Mouse (Mus musculus) hindbrain, embryonic 10.5 days (tissue): ENCODE results near the gene Rap1gap. TPM values are rescaled to one million over a fixed set of nuclear protein-coding genes. Genes with fewer than 3 reads are reported as not detected.
A peak's percentile ranks its signal among the peaks of the same experiment; 100 is the strongest.

Experiments used
- DNase-seq: peaks from one replicate; pipeline ENCODE4 v3.0.0-alpha.2; 2017; ENCODE audit warnings: low spot score
- H3K27ac ChIP-seq: fragments of 300-500 bp; sonication (generic); 2 replicates; pipeline ENCODE4 v1.5.1; 2016; ENCODE audit warnings: mild to moderate bottlenecking, moderate library complexity
- H3K27me3 ChIP-seq: fragments of 300-500 bp; sonication (generic); 2 replicates; pipeline ENCODE4 v1.6.1; 2016; ENCODE audit warnings: mild to moderate bottlenecking; ENCODE audit not compliant: poor library complexity, insufficient read depth, severe bottlenecking
- H3K36me3 ChIP-seq: fragments of 300-500 bp; sonication (generic); 2 replicates; pipeline ENCODE4 v1.6.1; 2016; ENCODE audit warnings: mild to moderate bottlenecking, moderate library complexity
- H3K4me1 ChIP-seq: fragments of 300-500 bp; sonication (generic); replicated peaks from 2 replicates; pipeline ENCODE4 v1.6.1; 2016; ENCODE audit warnings: mild to moderate bottlenecking
- H3K4me3 ChIP-seq: fragments of 300-500 bp; sonication (generic); 2 replicates; pipeline ENCODE4 v1.5.1; 2016; ENCODE audit warnings: mild to moderate bottlenecking, moderate library complexity
- H3K9me3 ChIP-seq: fragments of 300-500 bp; sonication (generic); 2 replicates; pipeline ENCODE4 v1.6.1; 2016; ENCODE audit warnings: mild to moderate bottlenecking, moderate library complexity
- WGBS: fragments of 180-500 bp; shearing (Covaris S2); methylation state at CpG from one replicate; pipeline ENCODE4 v1.1.7; 2016; 5-methylcytosine and 5-hydroxymethylcytosine counted together
- polyA plus RNA-seq: library from polyadenylated mRNA; unstranded; fragments of >200 nt; fragmentation: Nextera tagmentation; extraction: Ambion mirVana; gene quantifications from 2 replicates; pipeline ENCODE4 v1.2.1, GENCODE M21; 2016

The Rap1gap gene
- polyA plus RNA-seq, 1 experiment from 2014 or later, result 13.4 TPM

GRCm38 (mm10) chr4:137699264-137700211 is 35.0 kb downstream of the Rap1gap start:
- DNase-seq, result no peak
- peaks cover 49% of the 10 kb centered on the region for H3K4me1 ChIP-seq
- H3K9me3 ChIP-seq, result no peaks in the 10 kb centered on the region
- H3K36me3 ChIP-seq, result no peaks in the 10 kb centered on the region
- H3K4me3 ChIP-seq, result no peak overlapping the region
- 68% methylated on average over 21 of the region's 21 CpGs for WGBS
- H3K27me3 ChIP-seq, result peaks cover 9% of the 10 kb centered on the region; the same call in 1 of the 2 replicates
- 0 out of 2 replicates have a peak overlapping the region, but pooled peaks have one; percentile 19 for H3K27ac ChIP-seq

- Histone ChIP-seq H3K4me3 (no peak overlapping the region), H3K9me3 (no peaks in the 10 kb centered on the region), H3K27me3 (peaks cover 16% of the 10 kb centered on the region), H3K27ac (peak overlapping the region; percentile 29; the same call in 1 of the 2 replicates), H3K36me3 (no peaks in the 10 kb centered on the region), H3K4me1 (peaks cover 57% of the 10 kb centered on the region)
- 80% methylated on average over 6 of the region's 6 CpGs for WGBS
- no peak for DNase-seq
Observed at GRCm38 (mm10) chr4:137700960-137701359, 36.4 kb downstream of the Rap1gap start.

DNA sequence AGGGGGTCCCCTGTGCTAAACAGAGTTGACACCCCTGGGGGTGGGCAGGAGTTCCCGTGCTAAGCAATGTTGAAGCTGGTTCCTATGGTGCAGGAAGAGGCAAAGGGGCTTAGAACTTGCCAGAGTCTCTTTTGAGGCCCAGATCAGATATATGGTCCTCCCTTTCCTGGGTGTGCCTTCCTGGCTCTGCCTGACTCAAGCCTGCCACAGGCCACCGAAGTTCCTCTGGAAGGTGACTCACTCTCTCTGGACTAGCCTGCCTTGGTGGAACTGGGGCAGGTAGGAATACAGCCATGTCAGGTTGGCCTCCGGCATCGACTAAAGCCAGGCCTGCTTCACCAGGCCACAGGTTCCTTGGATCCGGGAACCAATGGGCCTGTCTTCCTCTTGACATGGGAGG is 38.6 kb downstream of the Rap1gap start:
- Histone ChIP-seq H3K36me3 (no peaks in the 10 kb centered on the region), H3K27ac (no peak overlapping the region; the same call in 1 of the 2 replicates), H3K9me3 (no peaks in the 10 kb centered on the region), H3K27me3 (peaks cover 26% of the 10 kb centered on the region), H3K4me1 (peaks cover 68% of the 10 kb centered on the region), H3K4me3 (no peak overlapping the region)
- no peak for DNase-seq
- 90% methylated on average over 5 of the region's 5 CpGs for WGBS

GRCm38 (mm10) chr4:137704561-137704960 is 40.0 kb downstream of the Rap1gap start:
- Histone ChIP-seq H3K4me1 (peaks cover 54% of the 10 kb centered on the region), H3K27ac (peak overlapping the region; percentile 53; the same call in 1 of the 2 replicates), H3K4me3 (no peak overlapping the region), H3K9me3 (no peaks in the 10 kb centered on the region), H3K27me3 (peaks cover 33% of the 10 kb centered on the region), H3K36me3 (no peaks in the 10 kb centered on the region)
- 65% methylated on average over 2 of the region's 2 CpGs for WGBS
- peak; percentile 33 for DNase-seq

GRCm38 (mm10) chr4:137705379-137705778 is 40.9 kb downstream of the Rap1gap start:
- peak overlapping the region; percentile 53 for H3K27ac ChIP-seq
- no peak overlapping the region for H3K4me3 ChIP-seq
- DNase-seq, result no peak
- H3K27me3 ChIP-seq, result peaks cover 39% of the 10 kb centered on the region
- H3K36me3 ChIP-seq, result no peaks in the 10 kb centered on the region
- no peaks in the 10 kb centered on the region for H3K9me3 ChIP-seq
- 88% methylated on average over 5 of the region's 5 CpGs for WGBS
- peaks cover 50% of the 10 kb centered on the region for H3K4me1 ChIP-seq

GRCm38 (mm10) chr4:137706510-137706909 is 42.0 kb downstream of the Rap1gap start:
- Histone ChIP-seq H3K27me3 (peaks cover 45% of the 10 kb centered on the region), H3K4me3 (peak overlapping the region; percentile 69; the same call in 1 of the 2 replicates), H3K36me3 (no peaks in the 10 kb centered on the region), H3K9me3 (no peaks in the 10 kb centered on the region), H3K4me1 (peaks cover 49% of the 10 kb centered on the region), H3K27ac (peak overlapping the region; percentile 87)
- 71% methylated on average over 7 of the region's 7 CpGs for WGBS
- DNase-seq, result no peak

- Histone ChIP-seq H3K4me1 (peaks cover 50% of the 10 kb centered on the region), H3K4me3 (peak overlapping the region; percentile 69), H3K36me3 (no peaks in the 10 kb centered on the region), H3K9me3 (no peaks in the 10 kb centered on the region), H3K27ac (peak overlapping the region; percentile 87), H3K27me3 (peaks cover 45% of the 10 kb centered on the region)
- 3% methylated on average over 52 of the region's 52 CpGs for WGBS
- peak; percentile 92 for DNase-seq
Observed at GRCm38 (mm10) chr4:137707216-137707990, 42.9 kb downstream of the Rap1gap start.

DNA sequence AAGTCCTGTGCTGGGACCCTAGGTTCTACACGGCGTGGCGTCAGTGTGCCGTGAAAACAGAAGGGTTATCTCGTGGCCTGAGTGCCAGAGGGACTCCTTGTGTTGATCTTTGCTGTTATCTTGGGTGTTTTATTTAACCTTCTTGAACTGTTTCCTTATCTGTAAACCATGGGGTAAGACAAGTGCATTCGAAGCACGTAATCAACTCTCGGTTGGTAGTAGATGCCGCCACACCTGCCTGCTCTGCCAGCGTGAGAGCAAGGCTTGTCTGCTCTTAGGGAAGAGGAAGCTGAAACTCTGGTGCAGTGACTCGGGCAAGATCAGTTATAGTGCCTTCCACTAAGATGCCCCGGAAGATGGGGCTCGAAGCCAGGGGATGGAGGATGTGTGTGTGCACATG is 48.4 kb downstream of the Rap1gap start:
- Histone ChIP-seq H3K9me3 (no peaks in the 10 kb centered on the region), H3K27me3 (peaks cover 52% of the 10 kb centered on the region), H3K27ac (no peak overlapping the region), H3K4me3 (no peak overlapping the region), H3K4me1 (peaks cover 34% of the 10 kb centered on the region), H3K36me3 (no peaks in the 10 kb centered on the region)
- DNase-seq, result no peak
- 91% methylated on average over 13 of the region's 13 CpGs for WGBS

GRCm38 (mm10) chr4:137714020-137714624 is 49.6 kb downstream of the Rap1gap start:
- peaks cover 42% of the 10 kb centered on the region for H3K4me1 ChIP-seq
- H3K27me3 ChIP-seq, result peaks cover 52% of the 10 kb centered on the region
- H3K9me3 ChIP-seq, result no peaks in the 10 kb centered on the region
- no peaks in the 10 kb centered on the region for H3K36me3 ChIP-seq
- H3K27ac ChIP-seq, result no peak overlapping the region; the same call in 1 of the 2 replicates
- 52% methylated on average over 8 of the region's 8 CpGs for WGBS
- peak; percentile 22 for DNase-seq
- H3K4me3 ChIP-seq, result no peak overlapping the region

GRCm38 (mm10) chr4:137717005-137717404 is 52.5 kb downstream of the Rap1gap start:
- H3K36me3 ChIP-seq, result no peaks in the 10 kb centered on the region
- no peak for DNase-seq
- H3K27me3 ChIP-seq, result peaks cover 60% of the 10 kb centered on the region
- 56% methylated on average over 7 of the region's 7 CpGs for WGBS
- H3K9me3 ChIP-seq, result no peaks in the 10 kb centered on the region
- peaks cover 57% of the 10 kb centered on the region for H3K4me1 ChIP-seq
- H3K4me3 ChIP-seq, result no peak overlapping the region
- peak overlapping the region; percentile 26; the same call in 1 of the 2 replicates for H3K27ac ChIP-seq

DNA sequence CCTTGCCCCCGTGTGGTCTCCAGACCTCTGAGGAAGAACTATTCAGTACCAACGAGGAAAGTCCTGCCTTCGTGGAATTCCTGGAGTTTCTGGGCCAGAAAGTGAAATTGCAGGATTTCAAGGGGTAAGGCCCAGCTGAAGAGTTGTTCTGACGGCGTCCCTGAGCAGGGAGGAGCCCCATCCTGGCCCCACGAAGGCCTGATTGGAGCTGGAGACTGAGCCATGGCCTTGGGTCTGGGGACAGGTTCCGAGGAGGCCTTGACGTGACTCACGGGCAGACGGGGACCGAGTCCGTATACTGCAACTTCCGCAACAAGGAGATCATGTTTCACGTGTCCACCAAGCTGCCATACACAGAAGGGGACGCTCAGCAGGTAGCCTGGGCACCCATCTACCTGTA is 53.1 kb downstream of the Rap1gap start:
- no peaks in the 10 kb centered on the region for H3K9me3 ChIP-seq
- 68% methylated on average over 15 of the region's 15 CpGs for WGBS
- no peak for DNase-seq
- peaks cover 66% of the 10 kb centered on the region for H3K27me3 ChIP-seq
- H3K36me3 ChIP-seq, result no peaks in the 10 kb centered on the region
- no peak overlapping the region for H3K4me3 ChIP-seq
- H3K27ac ChIP-seq, result peak overlapping the region; percentile 86; the same call in 1 of the 2 replicates
- peaks cover 64% of the 10 kb centered on the region for H3K4me1 ChIP-seq

DNA sequence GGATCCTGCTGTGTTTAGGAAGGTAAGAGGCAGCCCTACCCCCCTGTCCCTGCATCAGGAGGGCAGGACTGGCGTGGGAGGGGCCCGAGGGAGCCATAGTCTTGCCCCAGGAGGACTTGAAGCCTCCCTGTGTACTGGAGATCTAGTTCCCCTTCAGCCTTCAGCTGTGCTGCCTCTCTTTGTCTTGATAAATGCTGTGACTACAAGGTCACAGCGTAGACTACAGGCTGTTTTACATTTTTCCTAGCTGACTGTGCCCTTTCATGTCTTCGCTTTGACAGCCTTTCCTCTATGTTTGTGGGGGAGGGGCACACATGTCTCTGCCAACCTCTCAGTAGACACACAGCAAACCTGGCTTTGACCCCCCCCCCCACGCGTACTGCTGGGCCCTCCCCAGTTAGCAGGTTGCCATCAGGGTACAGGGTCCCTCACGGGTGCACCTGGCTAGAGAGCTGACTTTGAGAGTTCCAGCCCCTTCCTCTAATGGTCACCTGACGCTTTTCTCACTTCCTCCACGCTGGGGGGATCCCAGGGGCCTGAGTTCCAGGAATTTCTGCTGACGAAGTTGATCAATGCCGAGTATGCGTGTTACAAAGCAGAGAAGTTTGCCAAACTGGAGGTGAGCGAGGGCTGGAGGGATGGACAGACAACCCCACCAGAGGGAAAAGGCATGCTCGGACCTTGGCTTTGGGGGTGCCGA is 55.0 kb downstream of the Rap1gap start:
- Histone ChIP-seq H3K27me3 (peaks cover 84% of the 10 kb centered on the region), H3K4me1 (peaks cover 83% of the 10 kb centered on the region), H3K9me3 (no peaks in the 10 kb centered on the region), H3K4me3 (peak overlapping the region; percentile 29), H3K36me3 (no peaks in the 10 kb centered on the region), H3K27ac (peak overlapping the region; percentile 86)
- peak; percentile 53 for DNase-seq
- 27% methylated on average over 15 of the region's 15 CpGs for WGBS
